In the genomic region with DNA sequence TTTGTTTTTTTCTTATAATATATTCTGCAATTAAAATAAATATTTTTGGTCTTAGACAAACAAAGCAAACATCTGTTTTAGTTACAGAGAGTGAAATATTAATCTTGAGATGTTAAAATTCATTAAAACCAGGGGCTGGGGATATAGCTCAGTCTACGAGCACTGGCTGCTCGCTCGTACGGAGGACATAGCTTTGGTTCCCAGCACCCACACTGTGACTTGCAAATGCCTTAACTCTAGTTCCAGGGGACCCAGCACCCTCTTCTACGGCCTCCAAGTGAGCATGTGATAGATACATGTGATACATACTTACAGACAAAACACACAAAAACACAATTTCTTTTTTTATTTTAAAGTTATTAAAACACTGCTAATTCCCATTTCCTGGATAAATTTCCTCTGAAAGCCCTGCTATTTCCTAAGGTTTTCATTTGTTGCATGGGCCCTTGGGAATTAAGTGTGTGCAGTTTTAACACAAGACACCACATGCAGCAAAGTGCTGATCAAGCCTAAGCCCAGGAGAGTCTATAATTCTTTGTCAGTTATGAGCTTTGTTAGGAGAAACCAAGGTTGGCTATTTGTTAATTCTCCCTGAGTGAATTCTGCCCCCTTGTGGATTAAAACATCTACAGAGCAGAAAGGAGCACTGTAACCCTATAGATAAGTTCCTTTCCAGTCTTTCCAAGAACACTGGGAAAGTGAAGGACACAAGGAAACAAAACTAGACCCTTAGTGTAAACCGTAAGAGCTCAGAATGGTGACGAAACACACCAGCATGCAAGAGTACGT, we compare ENCODE assay signal across 8 mouse cellular contexts. TPM values are rescaled to one million over a fixed set of nuclear protein-coding genes. Genes with fewer than 3 reads are reported as not detected.
DNase-seq lines count a peak whose midpoint lies in the region; ATAC-seq lines count a peak whose summit lies in the region.

No protein-coding gene starts in this region.

- H3K27ac ChIP-seq in neural tube, embryonic 11.5 days (ENCODE audit: low read depth, low read length): no peak overlapping the region
- no peak overlapping the region for H3K27ac ChIP-seq in forebrain, embryonic 16.5 days (ENCODE audit: low read length)
- peak overlapping the region; percentile 46; the same call in 1 of the 2 replicates for H3K27ac ChIP-seq in limb, embryonic 10.5 days

- H3K4me1 ChIP-seq in neural tube, embryonic 11.5 days (ENCODE audit: control insufficient read depth, insufficient read depth, low read length): no peaks in the 10 kb centered on the region
- H3K4me1 ChIP-seq in forebrain, embryonic 16.5 days (replicated peaks; ENCODE audit: control insufficient read depth, insufficient read depth, low read length): peaks cover 18% of the 10 kb centered on the region
- H3K4me1 ChIP-seq in limb, embryonic 10.5 days: peaks cover 8% of the 10 kb centered on the region; the same call in 1 of the 2 replicates

- H3K27me3 ChIP-seq in neural tube, embryonic 11.5 days (ENCODE audit: control insufficient read depth, insufficient read depth, low read length): no peaks in the 10 kb centered on the region
- H3K27me3 ChIP-seq in forebrain, embryonic 16.5 days (replicated peaks; ENCODE audit: control insufficient read depth, insufficient read depth, low read length): no peaks in the 10 kb centered on the region
- no peaks in the 10 kb centered on the region for H3K27me3 ChIP-seq in limb, embryonic 10.5 days (ENCODE audit: low read depth, poor library complexity, severe bottlenecking)

- no peak overlapping the region for H3K4me3 ChIP-seq in neural tube, embryonic 11.5 days (ENCODE audit: low read depth, low read length)
- H3K4me3 ChIP-seq in forebrain, embryonic 16.5 days (replicated peaks; ENCODE audit: low read length): no peak overlapping the region
- no peak overlapping the region for H3K4me3 ChIP-seq in limb, embryonic 10.5 days

- H3K9ac ChIP-seq in neural tube, embryonic 11.5 days (ENCODE audit: low read length): no peak overlapping the region
- no peak overlapping the region for H3K9ac ChIP-seq in forebrain, embryonic 16.5 days (replicated peaks; ENCODE audit: low read depth, low read length)

- no peaks in the 10 kb centered on the region for H3K9me3 ChIP-seq in neural tube, embryonic 11.5 days (ENCODE audit: control insufficient read depth, low read length)
- H3K9me3 ChIP-seq in forebrain, embryonic 16.5 days (ENCODE audit: control insufficient read depth, low read length): no peaks in the 10 kb centered on the region
- no peaks in the 10 kb centered on the region for H3K9me3 ChIP-seq in limb, embryonic 10.5 days (replicated peaks)

- H3K36me3 ChIP-seq in neural tube, embryonic 11.5 days (ENCODE audit: control insufficient read depth, insufficient read depth, low read length): no peaks in the 10 kb centered on the region
- no peaks in the 10 kb centered on the region for H3K36me3 ChIP-seq in forebrain, embryonic 16.5 days (ENCODE audit: control insufficient read depth, insufficient read depth)
- peaks cover 24% of the 10 kb centered on the region for H3K36me3 ChIP-seq in limb, embryonic 10.5 days

- peak; percentile 25 for DNase-seq in adrenal gland, postnatal 10 days
- no peak for DNase-seq in adrenal gland, postnatal 14 days
- DNase-seq in neural tube, embryonic 11.5 days (ENCODE audit: low spot score): no peak
- no peak for DNase-seq in neural tube, embryonic 10.5 days (ENCODE audit: extremely low spot score, low spot score)
- DNase-seq in limb, embryonic 10.5 days (ENCODE audit: low spot score): no peak
- peak; percentile 79 for DNase-seq in retina, postnatal 1 day
- DNase-seq in adrenal gland, postnatal 25 days: no peak

- 0 out of 2 replicates have a peak, but pooled peaks have one; percentile 48 for ATAC-seq in neural tube, embryonic 11.5 days (ENCODE audit: insufficient read depth, low FRiP score, low TSS enrichment)
- peak; percentile 57 for ATAC-seq in forebrain, embryonic 16.5 days

- no peak overlapping the region for H3K4me2 ChIP-seq in neural tube, embryonic 11.5 days (ENCODE audit: low read depth)
- H3K4me2 ChIP-seq in forebrain, embryonic 16.5 days (ENCODE audit: low read length): no peak overlapping the region

- WGBS in neural tube, embryonic 11.5 days: 78% methylated on average over 8 of the region's 8 CpGs
- 70% methylated on average over 8 of the region's 8 CpGs for WGBS in forebrain, embryonic 16.5 days
- WGBS in limb, embryonic 10.5 days: 83% methylated on average over 8 of the region's 8 CpGs

RNA-seq across cellular contexts. Expression of a gene that starts 50.8 kb away (rescaled TPM):
- 1,000 to 10,000 TPM; 1,152 to 1,293 TPM for total RNA-seq in adrenal gland, postnatal 10 days (2021)
- 1,718 and 2,240 TPM in 2 replicates for total RNA-seq in adrenal gland, postnatal 14 days (2021)
- 3,508 and 3,707 TPM in 2 replicates for polyA plus RNA-seq in neural tube, embryonic 11.5 days (2014; fragmentation: Nextera tagmentation; extraction: Ambion mirVana)
- polyA plus RNA-seq in forebrain, embryonic 16.5 days (2015; fragmentation: Nextera tagmentation; extraction: Ambion mirVana): 3,453 and 3,528 TPM in 2 replicates
- 3,450 and 4,164 TPM in 2 replicates for polyA plus RNA-seq in limb, embryonic 10.5 days (2016; fragmentation: Nextera tagmentation; extraction: Ambion mirVana)
- 1,395 and 2,721 TPM in 2 replicates for total RNA-seq in adrenal gland, postnatal 25 days (2021)

Comparison
In these comparisons a context has a peak if more than half of its experiments do, and no peak if none do; other contexts are left out.
1. DNase-seq: peak in adrenal gland, postnatal 10 days (single experiment) and retina, postnatal 1 day (single experiment); none in adrenal gland, postnatal 14 days (single experiment), neural tube, embryonic 11.5 days (single experiment), neural tube, embryonic 10.5 days (single experiment), limb, embryonic 10.5 days (single experiment) and adrenal gland, postnatal 25 days (single experiment).